Comparison of ENCODE assay signal across 8 mouse cellular contexts in the genomic region with DNA sequence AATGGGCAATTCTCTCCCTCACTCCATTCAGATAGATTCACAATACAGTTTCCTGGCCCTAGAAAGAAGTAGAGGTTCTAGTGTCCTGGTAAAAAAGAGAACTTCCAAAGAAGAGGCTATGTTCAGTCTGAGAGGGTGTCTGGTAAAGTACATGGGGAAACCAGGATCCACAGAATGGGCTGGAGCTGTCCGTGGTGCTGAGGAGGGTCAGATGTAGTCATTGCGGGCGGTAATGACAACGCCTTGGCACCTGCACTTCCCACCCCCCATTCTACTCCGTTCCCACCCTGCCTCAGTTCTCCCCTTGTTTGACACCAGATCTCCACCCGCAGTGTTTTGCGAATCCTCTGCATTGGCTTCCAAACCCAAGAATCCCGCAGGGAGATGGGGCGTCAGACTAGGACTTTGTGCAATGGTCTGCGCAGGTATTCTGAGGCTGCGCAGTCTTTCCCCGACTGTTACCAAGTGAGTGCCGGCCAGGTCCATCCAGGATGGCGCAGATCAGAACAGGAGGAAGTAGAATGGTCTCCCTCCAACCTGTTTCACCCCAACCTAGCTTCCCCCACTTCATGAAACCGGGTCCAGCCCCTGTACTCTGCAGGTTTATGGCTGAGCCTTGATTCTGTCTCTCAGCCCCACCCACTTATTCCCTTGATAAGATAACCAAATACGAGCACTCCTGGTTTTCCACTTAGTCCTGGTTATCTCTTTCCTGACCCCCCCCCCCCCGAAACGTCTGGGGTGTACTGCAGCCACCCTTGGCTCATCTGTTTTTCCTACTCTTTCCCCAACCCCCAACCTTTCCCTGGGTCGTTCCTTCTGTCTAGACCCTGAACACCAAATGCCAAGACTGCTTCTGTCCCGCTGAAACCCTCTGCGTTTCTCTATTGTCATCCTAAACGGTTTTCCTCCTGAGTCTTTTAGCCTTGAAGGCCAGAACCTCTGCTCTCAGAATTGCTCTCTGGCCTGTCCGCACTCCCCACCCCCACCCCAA. TPM values are rescaled to one million over a fixed set of nuclear protein-coding genes. Genes with fewer than 3 reads are reported as not detected.
DNase-seq lines count a peak whose midpoint lies in the region; ATAC-seq and TF ChIP-seq lines count a peak whose summit lies in the region.
"Had no signal": no experiment of that assay in that cellular context is flagged by ENCODE, and none has a peak within 500 bp of the region (broad histone marks: within the 10 kb centered on the region; RNA-seq: fewer than 3 reads in every experiment).

No protein-coding gene starts in this region.

- peak; percentile 57 for DNase-seq in ovary, postnatal 10 days (ENCODE audit: low spot score)
- DNase-seq in ovary, adult 18-20 months (ENCODE audit: low spot score), result no peak
- peak; percentile 50 for DNase-seq in brain, embryonic 14.5 days (ENCODE audit: low read depth)
- peak; percentile 78 for DNase-seq in forebrain, embryonic 11.5 days (ENCODE audit: low spot score)
- DNase-seq in liver, embryonic 11.5 days (ENCODE audit: low spot score), result peak; percentile 57
- peak; percentile 47 for DNase-seq in ovary, postnatal 14 days (ENCODE audit: low spot score)
- no peak for DNase-seq in left cerebral cortex, postnatal 10 days (ENCODE audit: extremely low spot score in 1 of 2, low spot score in 2 of 2)

- WGBS in forebrain, embryonic 11.5 days, result 2% methylated on average over 23 of the region's 23 CpGs
- 9% methylated on average over 23 of the region's 23 CpGs for WGBS in liver, embryonic 11.5 days

- no peaks in the 10 kb centered on the region for H3K4me1 ChIP-seq in forebrain, embryonic 11.5 days (replicated peaks; ENCODE audit: control insufficient read depth, insufficient read depth, low read length)
- H3K4me1 ChIP-seq in liver, embryonic 11.5 days (replicated peaks; ENCODE audit: control insufficient read depth, insufficient read depth, low read length), result no peaks in the 10 kb centered on the region

- H3K27ac ChIP-seq in forebrain, embryonic 11.5 days (ENCODE audit: low read depth, low read length), result no peak overlapping the region
- no peak overlapping the region for H3K27ac ChIP-seq in liver, embryonic 11.5 days (ENCODE audit: low read depth, low read length)

- H3K9ac ChIP-seq in forebrain, embryonic 11.5 days (ENCODE audit: low read length), result peak overlapping the region; percentile 12; the same call in 1 of the 2 replicates
- H3K9ac ChIP-seq in liver, embryonic 11.5 days (ENCODE audit: low read depth, low read length), result no peak overlapping the region

- TF ChIP-seq POLR2A in brain, embryonic 14.5 days (IDR thresholded peaks at IDR 0.05; ENCODE audit: borderline replicate concordance, extremely low read depth, insufficient read depth, insufficient read length, poor library complexity, severe bottlenecking), result no peak

- peaks cover 15% of the 10 kb centered on the region for H3K27me3 ChIP-seq in forebrain, embryonic 11.5 days (ENCODE audit: control insufficient read depth, insufficient read depth, low read length)
- H3K27me3 ChIP-seq in liver, embryonic 11.5 days (replicated peaks; ENCODE audit: control insufficient read depth, insufficient read depth, low read length), result peaks cover 21% of the 10 kb centered on the region

- intact Hi-C loops in left cerebral cortex, postnatal 10 days (cut with DNase I), result no loop called here

- peak overlapping the region; percentile 24; the same call in 1 of the 2 replicates for H3K4me2 ChIP-seq in forebrain, embryonic 11.5 days (ENCODE audit: low read depth, low read length, severe bottlenecking)
- no peak overlapping the region for H3K4me2 ChIP-seq in liver, embryonic 11.5 days

- no peaks in the 10 kb centered on the region for H3K36me3 ChIP-seq in forebrain, embryonic 11.5 days (ENCODE audit: control insufficient read depth, insufficient read depth, low read length)
- H3K36me3 ChIP-seq in liver, embryonic 11.5 days (ENCODE audit: control insufficient read depth, insufficient read depth, low read length), result no peaks in the 10 kb centered on the region

- peak overlapping the region; percentile 8; the same call in 1 of the 2 replicates for H3K4me3 ChIP-seq in forebrain, embryonic 11.5 days (ENCODE audit: low read depth, low read length)
- H3K4me3 ChIP-seq in liver, embryonic 11.5 days (ENCODE audit: low read depth, low read length), result no peak overlapping the region

- H3K9me3 ChIP-seq in forebrain, embryonic 11.5 days (ENCODE audit: control insufficient read depth, low read length), result no peaks in the 10 kb centered on the region; the same call in 1 of the 2 replicates
- H3K9me3 ChIP-seq in liver, embryonic 11.5 days (ENCODE audit: control insufficient read depth, low read length), result no peaks in the 10 kb centered on the region

- no peak for TF ChIP-seq CTCF in brain, embryonic 14.5 days (IDR thresholded peaks at IDR 0.05; ENCODE audit: borderline replicate concordance, extremely low read depth, insufficient read depth, insufficient read length)

- no peak for ATAC-seq in forebrain, embryonic 11.5 days (replicated peaks; ENCODE audit: low FRiP score)
- no peak for ATAC-seq in liver, embryonic 11.5 days (replicated peaks; ENCODE audit: low FRiP score)

RNA-seq across cellular contexts. Expression of gene Resp18, which starts 0.7 kb away (rescaled TPM):
- polyA plus RNA-seq in brain, embryonic 14.5 days (2012; rRNA removed), result 78.9 and 87.2 TPM in 2 replicates
- polyA plus RNA-seq in forebrain, embryonic 11.5 days (2014; fragmentation: Nextera tagmentation; extraction: Ambion mirVana), result 14.9 and 15.8 TPM in 2 replicates
- 0.40 TPM in 1 of 2 replicates, not detected in the other for polyA plus RNA-seq in liver, embryonic 11.5 days (2014; fragmentation: Nextera tagmentation; extraction: Ambion mirVana)
- total RNA-seq in left cerebral cortex, postnatal 10 days (2021), result 10 to 100 TPM; 72.5 to 81.7 TPM
- total RNA-seq: heart, adult 18-20 months had no signal

RNA-seq across cellular contexts. Expression of gene Ptprn, which starts 13.2 kb away (rescaled TPM):
- polyA plus RNA-seq in brain, embryonic 14.5 days (2012; rRNA removed), result 33.4 and 53.4 TPM in 2 replicates
- polyA plus RNA-seq in forebrain, embryonic 11.5 days (2014; fragmentation: Nextera tagmentation; extraction: Ambion mirVana), result 3.7 and 4.3 TPM in 2 replicates
- polyA plus RNA-seq in liver, embryonic 11.5 days (2014; fragmentation: Nextera tagmentation; extraction: Ambion mirVana), result 0.55 and 1.0 TPM in 2 replicates
- 100 to 1,000 TPM; 257 to 262 TPM for total RNA-seq in left cerebral cortex, postnatal 10 days (2021)

RNA-seq across cellular contexts. Expression of gene Dnpep, which starts 40.3 kb away (rescaled TPM):
- polyA plus RNA-seq in brain, embryonic 14.5 days (2012; rRNA removed), result 140 and 189 TPM in 2 replicates
- 125 and 129 TPM in 2 replicates for polyA plus RNA-seq in forebrain, embryonic 11.5 days (2014; fragmentation: Nextera tagmentation; extraction: Ambion mirVana)
- 83.7 and 98.7 TPM in 2 replicates for polyA plus RNA-seq in liver, embryonic 11.5 days (2014; fragmentation: Nextera tagmentation; extraction: Ambion mirVana)
- total RNA-seq in left cerebral cortex, postnatal 10 days (2021), result 10 to 100 TPM; 60.6 to 67.1 TPM

RNA-seq across cellular contexts. Expression of gene Dnajb2, which starts 41.3 kb away (rescaled TPM):
- polyA plus RNA-seq in brain, embryonic 14.5 days (2012; rRNA removed), result 52.4 and 53.3 TPM in 2 replicates
- 22.2 and 22.6 TPM in 2 replicates for polyA plus RNA-seq in forebrain, embryonic 11.5 days (2014; fragmentation: Nextera tagmentation; extraction: Ambion mirVana)
- polyA plus RNA-seq in liver, embryonic 11.5 days (2014; fragmentation: Nextera tagmentation; extraction: Ambion mirVana), result 13.6 and 17.5 TPM in 2 replicates
- 10 to 100 TPM; 64.1 to 69.0 TPM for total RNA-seq in left cerebral cortex, postnatal 10 days (2021)

RNA-seq across cellular contexts. Expression of gene A630095N17Rik, which starts 45.6 kb away (rescaled TPM):
- not detected in 2 replicates for polyA plus RNA-seq in brain, embryonic 14.5 days (2012; rRNA removed)
- polyA plus RNA-seq in forebrain, embryonic 11.5 days (2014; fragmentation: Nextera tagmentation; extraction: Ambion mirVana), result not detected in 2 replicates
- polyA plus RNA-seq in liver, embryonic 11.5 days (2014; fragmentation: Nextera tagmentation; extraction: Ambion mirVana), result not detected in 2 replicates
- not detected for total RNA-seq in left cerebral cortex, postnatal 10 days (2021)
- total RNA-seq: heart, adult 18-20 months had no signal

Comparison
In these comparisons a context has a peak if more than half of its experiments do, and no peak if none do; other contexts are left out.
1. DNase-seq: peak in ovary, postnatal 10 days (single experiment), brain, embryonic 14.5 days (single experiment), forebrain, embryonic 11.5 days (single experiment), liver, embryonic 11.5 days (single experiment) and ovary, postnatal 14 days (single experiment); none in ovary, adult 18-20 months (single experiment) and left cerebral cortex, postnatal 10 days (0 of 2).
2. RNA of gene Resp18, which starts 0.7 kb away (polyA plus RNA-seq): 78.9 to 87.2 TPM in brain, embryonic 14.5 days and 14.9 to 15.8 TPM in forebrain, embryonic 11.5 days; 0.40 TPM in liver, embryonic 11.5 days; every median in the first group is over 10 times any median in the second.